Mouse (Mus musculus) heart, postnatal 0 days (tissue): ENCODE results near the gene Mrpl53. TPM values are rescaled to one million over a fixed set of nuclear protein-coding genes. Genes with fewer than 3 reads are reported as not detected.

ENCODE experiments used
- ATAC-seq: fragments of 200-750 bp; cut with Nextera tagmentation; 2 replicates; pipeline ENCODE4 v1.8.0; 2017; ENCODE audit warnings: low read depth, moderate number of reproducible peaks, moderate library complexity; ENCODE audit not compliant: insufficient read depth
- DNase-seq: peaks from one replicate; pipeline ENCODE4 v3.0.0-alpha.2; 2016; ENCODE audit warnings: low spot score
- H3K27ac ChIP-seq: fragments of 300-500 bp; sonication (generic); 2 replicates; pipeline ENCODE4 v1.5.1; 2014; ENCODE audit warnings: low read depth, mild to moderate bottlenecking
- H3K27me3 ChIP-seq: fragments of 300-500 bp; sonication (generic); 2 replicates; pipeline ENCODE4 v1.6.1; 2014; ENCODE audit warnings: low read length, mixed read lengths; ENCODE audit not compliant: control insufficient read depth, insufficient read depth
- H3K36me3 ChIP-seq: fragments of 300-500 bp; sonication (generic); replicated peaks from 2 replicates; pipeline ENCODE4 v1.6.1; 2014; ENCODE audit warnings: low read length, mixed read lengths; ENCODE audit not compliant: control insufficient read depth, insufficient read depth
- H3K4me1 ChIP-seq: fragments of 300-500 bp; sonication (generic); 2 replicates; pipeline ENCODE4 v1.6.1; 2014; ENCODE audit warnings: antibody characterized with exemption; ENCODE audit not compliant: control insufficient read depth, insufficient read depth
- H3K4me2 ChIP-seq: fragments of 300-500 bp; sonication (generic); 2 replicates; pipeline ENCODE4 v1.6.1; 2014; ENCODE audit warnings: low read depth, mild to moderate bottlenecking, low read length, moderate library complexity
- H3K4me3 ChIP-seq: fragments of 300-500 bp; sonication (generic); 2 replicates; pipeline ENCODE4 v1.5.1; 2014; ENCODE audit warnings: low read depth, low read length
- H3K9ac ChIP-seq: fragments of 300-500 bp; sonication (generic); replicated peaks from 2 replicates; pipeline ENCODE4 v1.6.1; 2014; ENCODE audit warnings: low read depth, low read length, mixed read lengths
- H3K9me3 ChIP-seq: fragments of 300-500 bp; sonication (generic); replicated peaks from 2 replicates; pipeline ENCODE4 v1.6.1; 2016; ENCODE audit warnings: low read length; ENCODE audit not compliant: control insufficient read depth
- CTCF ChIP-seq: IDR thresholded peaks from 2 replicates; pipeline ENCODE4 v1.5.1; 2016; ENCODE audit warnings: antibody characterized with exemption, control low read depth, low read depth
- EP300 ChIP-seq: IDR thresholded peaks from 2 replicates; pipeline ENCODE4 v1.6.1; 2016; ENCODE audit warnings: antibody characterized with exemption, low read depth
- WGBS: fragments of 180-500 bp; shearing (Covaris S2); extraction: QIAGEN DNeasy Blood & Tissue Kit; methylation state at CpG from one replicate; pipeline ENCODE4 v1.1.7; 2014; 5-methylcytosine and 5-hydroxymethylcytosine counted together
- polyA plus RNA-seq: library from polyadenylated mRNA; unstranded; fragments of >200 nt; fragmentation: Nextera tagmentation; extraction: Ambion mirVana; gene quantifications from 2 replicates; pipeline ENCODE4 v1.2.1, GENCODE M21; 2015
- total RNA-seq: library from RNA; depleted of rRNA; stranded (reverse); fragments of >200 nt; gene quantifications from 2 replicates; pipeline ENCODE4 v1.2.3, GENCODE M21; 2014; ENCODE audit warnings: low replicate concordance

The Mrpl53 gene
- total and polyA plus RNA-seq, 2 experiments from 2014 or later = 156 to 242 TPM

DNA sequence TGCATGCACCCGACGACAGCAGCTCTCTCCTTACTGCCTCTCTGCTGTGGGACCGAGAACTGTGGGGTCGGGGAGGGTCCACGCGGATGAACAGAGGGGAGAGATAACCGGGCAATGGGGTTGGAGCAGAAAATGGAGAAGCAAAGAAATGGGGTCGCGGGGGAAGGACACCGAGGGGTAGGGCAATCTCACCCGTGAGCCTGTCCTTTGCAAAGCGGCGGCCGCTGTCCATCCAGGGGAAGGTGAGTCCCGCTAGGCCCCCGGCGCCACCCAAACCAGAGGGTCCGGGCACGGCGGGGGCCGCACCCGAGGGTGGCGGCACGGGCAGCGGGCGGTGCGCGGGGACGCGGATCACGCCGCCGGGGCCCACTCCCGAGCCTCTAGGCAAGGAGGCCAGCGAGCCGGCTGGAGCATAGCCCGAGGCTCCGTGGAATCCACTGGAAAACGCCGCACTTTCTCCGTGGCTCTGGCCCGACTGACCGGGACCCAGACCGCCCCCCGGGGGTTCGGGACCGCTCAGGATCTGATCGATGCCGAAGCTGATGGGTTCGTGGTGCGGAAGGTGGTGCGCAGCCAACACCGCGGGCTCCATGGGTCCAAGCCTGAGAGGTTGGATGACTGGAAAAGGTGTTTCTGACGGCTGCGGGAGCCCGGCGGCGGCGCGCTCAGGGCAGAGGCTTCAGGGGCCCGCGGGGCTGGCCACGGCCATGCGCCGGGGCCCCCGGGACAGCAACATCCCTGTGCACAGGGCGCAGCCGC is 39.2 kb upstream of the Mrpl53 start:
- no peak for ATAC-seq
- WGBS = 2% methylated on average over 68 of the region's 69 CpGs

DNA sequence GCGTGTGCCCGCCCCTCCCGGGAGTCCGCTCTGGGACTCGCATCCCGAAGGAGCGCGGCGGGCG is 38.8 kb upstream of the Mrpl53 start, which contains the start of gene Tlx2:
Tlx2 (minus strand) TSS at position 47 of the 64 bp plus-strand sequence.
- H3K27ac ChIP-seq = no peak within 1 kb of the TSS
- DNase-seq = no peak
- H3K4me1 ChIP-seq = peaks cover 3% of the 10 kb centered on the region; the same call in 1 of the 2 replicates
- H3K9ac ChIP-seq = no peak within 1 kb of the TSS
- no peak for ATAC-seq
- H3K27me3 ChIP-seq = peaks cover 97% of the 10 kb centered on the region
- peak within 1 kb of the TSS; percentile 41; the same call in 1 of the 2 replicates for H3K4me2 ChIP-seq
- H3K36me3 ChIP-seq = no peaks in the 10 kb centered on the region
- peak within 1 kb of the TSS; percentile 35 for H3K4me3 ChIP-seq
- no peaks in the 10 kb centered on the region for H3K9me3 ChIP-seq
- 1% methylated on average over 10 of the region's 10 CpGs for WGBS
- TF ChIP-seq CTCF (no peak), EP300 (no peak)

More for the DNA sequence above, 39.2 kb upstream of the Mrpl53 start:
- no peak for TF ChIP-seq CTCF
- no peak for TF ChIP-seq EP300
- no peak for DNase-seq
- H3K9ac ChIP-seq = no peak overlapping the region
- H3K4me1 ChIP-seq = peaks cover 3% of the 10 kb centered on the region; the same call in 1 of the 2 replicates
- no peaks in the 10 kb centered on the region for H3K9me3 ChIP-seq
- H3K27me3 ChIP-seq = peaks cover 97% of the 10 kb centered on the region
- H3K4me2 ChIP-seq = peak overlapping the region; percentile 13; the same call in 1 of the 2 replicates
- no peak overlapping the region for H3K27ac ChIP-seq
- H3K36me3 ChIP-seq = no peaks in the 10 kb centered on the region
- peak overlapping the region; percentile 35 for H3K4me3 ChIP-seq

DNA sequence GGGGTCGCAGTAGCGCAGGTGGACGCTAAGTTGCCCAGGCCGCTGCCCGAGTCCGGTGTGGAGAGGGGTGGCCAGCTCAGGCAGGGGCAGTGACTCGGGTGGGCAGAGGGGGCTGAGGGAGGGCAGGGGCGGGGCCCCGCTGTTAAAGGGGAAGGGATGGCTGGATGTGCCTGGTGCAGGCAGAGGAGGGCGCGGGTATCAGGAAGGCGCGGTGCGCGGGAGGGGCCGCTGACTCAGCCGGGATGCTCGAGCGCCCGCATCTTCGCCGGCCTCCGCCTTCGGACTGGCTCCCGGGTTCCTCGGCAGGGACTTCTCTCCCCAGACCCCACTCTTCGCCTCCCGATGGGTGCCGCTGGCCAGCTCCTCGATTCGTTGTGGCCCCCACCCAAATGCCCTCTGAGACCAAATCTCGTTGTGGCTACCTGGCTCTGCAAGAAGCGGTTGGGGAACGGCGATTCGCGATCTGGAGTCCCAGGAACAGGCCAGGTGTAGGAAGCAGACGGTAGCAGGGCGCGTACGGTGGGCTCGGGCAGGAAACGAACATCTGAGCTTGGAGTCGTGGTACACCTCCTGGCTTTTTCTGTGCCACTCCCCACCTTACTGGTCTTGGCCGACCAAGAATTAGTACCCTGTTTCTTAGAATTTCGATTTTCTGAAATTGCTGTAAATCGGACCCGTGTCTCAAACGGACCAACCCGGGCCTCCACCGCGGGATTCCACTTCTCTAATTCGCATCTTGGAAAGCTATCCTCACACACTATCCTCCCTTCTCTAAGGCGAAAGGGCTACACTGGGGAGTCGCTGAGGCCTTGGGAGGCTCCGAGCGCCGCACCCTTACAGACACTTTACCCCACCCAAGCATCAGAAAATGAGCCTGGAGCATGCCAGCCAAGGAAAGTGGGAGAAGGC is 38.3 kb upstream of the Mrpl53 start:
- DNase-seq (no peak), ATAC-seq (no peak)
- Histone ChIP-seq H3K4me3 (peak overlapping the region; percentile 35), H3K36me3 (no peaks in the 10 kb centered on the region), H3K27ac (no peak overlapping the region), H3K27me3 (peaks cover 97% of the 10 kb centered on the region), H3K9ac (no peak overlapping the region), H3K4me1 (peaks cover 3% of the 10 kb centered on the region; the same call in 1 of the 2 replicates), H3K9me3 (no peaks in the 10 kb centered on the region), H3K4me2 (no peak overlapping the region)
- no peak for TF ChIP-seq CTCF
- TF ChIP-seq EP300 = no peak
- WGBS = 2% methylated on average over 49 of the region's 58 CpGs

DNA sequence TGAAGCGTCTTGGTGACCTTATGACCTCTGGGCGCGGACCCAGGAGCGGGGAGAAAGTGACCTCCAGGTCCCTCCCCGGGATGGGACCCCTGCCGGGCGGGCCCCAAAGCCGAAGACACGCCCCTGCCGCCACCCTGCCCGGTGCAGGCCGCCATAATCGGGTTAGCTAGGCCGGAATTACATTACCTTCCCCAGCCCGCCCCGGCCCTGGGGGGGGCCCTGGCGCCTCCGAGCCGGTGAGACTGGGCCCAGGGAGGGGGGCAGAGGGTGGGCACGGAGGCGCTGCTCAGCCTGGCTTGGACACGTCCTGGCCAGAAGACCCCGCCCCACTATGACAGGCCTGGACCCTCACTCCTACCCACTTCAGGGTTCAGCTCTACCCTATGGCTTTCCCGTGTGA is 37.6 kb upstream of the Mrpl53 start:
- H3K36me3 ChIP-seq = no peaks in the 10 kb centered on the region
- WGBS = 4% methylated on average over 24 of the region's 24 CpGs
- peak overlapping the region; percentile 11; the same call in 1 of the 2 replicates for H3K4me3 ChIP-seq
- H3K9ac ChIP-seq = no peak overlapping the region
- ATAC-seq = no peak
- peaks cover 97% of the 10 kb centered on the region for H3K27me3 ChIP-seq
- no peaks in the 10 kb centered on the region for H3K9me3 ChIP-seq
- no peak overlapping the region for H3K27ac ChIP-seq
- H3K4me2 ChIP-seq = no peak overlapping the region
- no peak for DNase-seq
- no peak for TF ChIP-seq EP300
- no peak for TF ChIP-seq CTCF
- H3K4me1 ChIP-seq = peaks cover 3% of the 10 kb centered on the region; the same call in 1 of the 2 replicates

DNA sequence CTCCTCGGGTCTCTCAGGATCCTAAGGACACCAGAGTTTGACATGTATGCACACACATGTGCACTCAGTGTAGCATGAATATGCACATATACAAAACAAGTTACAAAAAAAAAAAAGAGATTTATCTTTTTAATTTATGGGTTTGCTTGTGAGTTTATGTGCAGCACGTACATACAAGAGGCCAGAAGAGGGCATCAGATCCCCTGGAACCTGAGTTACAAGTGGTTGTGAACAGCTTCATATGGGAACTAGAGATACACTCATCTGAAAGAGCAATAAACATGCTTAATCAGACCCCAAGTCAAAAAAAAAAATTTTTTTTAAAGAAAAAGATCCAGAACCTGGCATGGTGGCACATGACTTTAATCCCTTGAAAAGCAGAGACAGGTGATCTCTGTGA is 33.9 kb upstream of the Mrpl53 start:
- no peak for DNase-seq
- no peak overlapping the region for H3K9ac ChIP-seq
- 0 out of 2 replicates have a peak, but pooled peaks cover 2% of the 10 kb centered on the region for H3K36me3 ChIP-seq
- no peaks in the 10 kb centered on the region for H3K9me3 ChIP-seq
- ATAC-seq = no peak
- peaks cover 71% of the 10 kb centered on the region for H3K27me3 ChIP-seq
- no peak overlapping the region for H3K4me2 ChIP-seq
- TF ChIP-seq CTCF (peak; percentile 14; the same call in 1 of the 2 replicates), EP300 (no peak)
- no peak overlapping the region for H3K4me3 ChIP-seq
- H3K27ac ChIP-seq = no peak overlapping the region
- WGBS = 25% methylated on average over 2 of the region's 2 CpGs
- 0 out of 2 replicates have a peak, but pooled peaks cover 4% of the 10 kb centered on the region for H3K4me1 ChIP-seq
